Mouse (Mus musculus) intestine, embryonic 14.5 days (tissue): ENCODE data around the gene Mtor. TPM values are rescaled to one million over a fixed set of nuclear protein-coding genes. Genes with fewer than 3 reads are reported as not detected.

Experiments used
- ATAC-seq: fragments of 200-750 bp; cut with Nextera tagmentation; replicated peaks from 2 replicates; pipeline ENCODE4 v1.8.0; 2017; ENCODE audit warnings: low read depth, moderate number of reproducible peaks, moderate TSS enrichment, moderate library complexity; ENCODE audit not compliant: low FRiP score, low TSS enrichment
- DNase-seq: peaks from one replicate; pipeline ENCODE4 v3.0.0-alpha.2; 2018; ENCODE audit warnings: low spot score
- H3K27ac ChIP-seq: fragments of 300-500 bp; sonication (generic); 2 replicates; pipeline ENCODE4 v1.5.1; 2014; ENCODE audit warnings: low read depth, mild to moderate bottlenecking, control low read depth
- H3K27me3 ChIP-seq: fragments of 300-500 bp; sonication (generic); replicated peaks from 2 replicates; pipeline ENCODE4 v1.6.1; 2014; ENCODE audit warnings: low read length, control low read depth; ENCODE audit not compliant: control insufficient read depth, insufficient read depth
- H3K36me3 ChIP-seq: fragments of 300-500 bp; sonication (generic); 2 replicates; pipeline ENCODE4 v1.6.1; 2014; ENCODE audit warnings: low read length, control low read depth; ENCODE audit not compliant: control insufficient read depth, insufficient read depth
- H3K4me1 ChIP-seq: fragments of 300-500 bp; sonication (generic); replicated peaks from 2 replicates; pipeline ENCODE4 v1.6.1; 2014; ENCODE audit warnings: low read length, control low read depth, mixed read lengths; ENCODE audit not compliant: control insufficient read depth, insufficient read depth
- H3K4me2 ChIP-seq: fragments of 300-500 bp; sonication (generic); 2 replicates; pipeline ENCODE4 v1.6.1; 2014; ENCODE audit warnings: low read length
- H3K4me3 ChIP-seq: fragments of 300-500 bp; sonication (generic); 2 replicates; pipeline ENCODE4 v1.5.1; 2014; ENCODE audit warnings: low read depth, low read length, control low read depth, mixed read lengths
- H3K9ac ChIP-seq: fragments of 300-500 bp; sonication (generic); 2 replicates; pipeline ENCODE4 v1.6.1; 2014; ENCODE audit warnings: mild to moderate bottlenecking, low read length
- H3K9me3 ChIP-seq: fragments of 300-500 bp; sonication (generic); 2 replicates; pipeline ENCODE4 v1.6.1; 2016; ENCODE audit warnings: low read length, control low read depth; ENCODE audit not compliant: control insufficient read depth
- WGBS: fragments of 180-500 bp; shearing (Covaris S2); extraction: QIAGEN DNeasy Blood & Tissue Kit; methylation state at CpG from one replicate; pipeline ENCODE4 v1.1.7; 2014; 5-methylcytosine and 5-hydroxymethylcytosine counted together
- polyA plus RNA-seq: library from polyadenylated mRNA; unstranded; fragments of >200 nt; fragmentation: Nextera tagmentation; extraction: Ambion mirVana; gene quantifications from 2 replicates; pipeline ENCODE4 v1.2.1, GENCODE M21; 2014

The Mtor gene
- polyA plus RNA-seq, 1 experiment from 2014 or later: 20.8 TPM

DNA sequence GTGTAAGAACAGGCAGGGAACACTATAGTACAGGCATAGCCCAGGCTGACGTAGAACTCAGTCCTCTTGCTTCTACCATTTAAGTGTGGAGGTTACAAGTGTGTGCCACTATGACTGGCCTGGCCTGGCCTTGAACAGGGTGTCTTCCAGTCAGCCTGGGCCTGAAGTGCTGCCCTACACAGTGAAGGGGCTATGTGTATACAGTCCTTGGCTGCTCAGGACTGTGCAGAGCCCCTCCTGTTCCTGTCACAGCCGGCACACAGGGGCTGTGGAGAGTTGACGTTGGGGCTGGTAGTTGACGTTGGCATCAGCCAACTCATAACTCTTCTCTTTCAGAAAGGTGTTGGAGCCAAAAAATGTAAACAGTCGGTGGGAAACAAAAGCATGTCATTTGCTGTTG, 133.0 kb downstream of the Mtor start:
- no peaks in the 10 kb centered on the region for H3K4me1 ChIP-seq
- no peak overlapping the region for H3K27ac ChIP-seq
- H3K27me3 ChIP-seq: no peaks in the 10 kb centered on the region
- H3K9me3 ChIP-seq: no peaks in the 10 kb centered on the region
- no peak overlapping the region for H3K4me3 ChIP-seq
- ATAC-seq: no peak; the same call in 1 of the 2 replicates
- H3K9ac ChIP-seq: no peak overlapping the region
- no peak overlapping the region for H3K4me2 ChIP-seq
- 84% methylated on average over 5 of the region's 5 CpGs for WGBS
- peaks cover 72% of the 10 kb centered on the region for H3K36me3 ChIP-seq
- no peak for DNase-seq

DNA sequence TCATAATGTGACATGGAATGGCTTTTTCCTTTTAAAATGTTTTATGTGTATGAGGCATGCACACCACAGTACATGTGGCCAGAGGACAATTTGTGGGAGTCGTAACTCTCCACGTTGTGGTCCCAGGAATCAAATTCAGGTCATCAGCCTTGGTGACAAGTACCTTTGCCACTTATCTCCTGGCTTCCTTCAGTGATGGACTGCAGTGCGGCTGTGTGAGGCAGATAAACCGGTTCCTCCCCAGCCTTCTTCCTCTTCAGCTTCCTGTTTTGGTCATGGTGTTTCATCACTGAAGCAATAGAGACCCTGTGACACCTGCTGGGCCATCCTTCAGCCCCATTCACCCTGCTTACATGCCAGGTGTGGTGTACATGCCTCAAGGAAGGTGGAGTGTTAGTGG, 134.8 kb downstream of the Mtor start:
- DNase-seq: no peak

DNA sequence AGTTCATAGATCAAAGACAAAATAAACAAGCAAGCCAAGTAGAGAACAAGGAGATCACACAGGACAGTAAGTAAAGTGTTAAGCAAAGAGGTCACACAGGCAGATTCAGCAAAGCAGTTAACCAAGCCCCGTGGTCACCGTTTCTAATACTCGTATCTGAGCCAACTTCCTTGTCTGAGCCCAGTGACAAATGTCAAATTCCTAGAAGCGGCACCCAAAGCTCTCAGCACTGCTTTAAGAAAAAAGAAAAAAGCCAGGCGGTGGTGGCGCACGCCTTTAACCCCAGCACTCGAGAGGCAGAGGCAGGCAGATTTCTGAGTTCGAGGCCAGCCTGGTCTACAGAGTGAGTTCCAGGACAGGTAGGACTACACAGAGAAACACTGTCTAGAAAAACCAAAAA, 138.2 kb downstream of the Mtor start:
- Histone ChIP-seq H3K9me3 (no peaks in the 10 kb centered on the region), H3K4me1 (0 out of 2 replicates have a peak, but pooled peaks cover 3% of the 10 kb centered on the region), H3K4me3 (no peak overlapping the region), H3K36me3 (peaks cover 20% of the 10 kb centered on the region), H3K4me2 (no peak overlapping the region), H3K9ac (no peak overlapping the region), H3K27me3 (no peaks in the 10 kb centered on the region), H3K27ac (no peak overlapping the region)
- DNase-seq: no peak
- 79% methylated on average over 9 of the region's 9 CpGs for WGBS
- ATAC-seq: no peak

More for the DNA sequence above, 134.8 kb downstream of the Mtor start:
- ATAC-seq: no peak
- Histone ChIP-seq H3K4me3 (no peak overlapping the region), H3K27ac (no peak overlapping the region), H3K4me2 (no peak overlapping the region), H3K9ac (no peak overlapping the region), H3K9me3 (no peaks in the 10 kb centered on the region), H3K4me1 (no peaks in the 10 kb centered on the region), H3K27me3 (no peaks in the 10 kb centered on the region), H3K36me3 (peaks cover 54% of the 10 kb centered on the region)
- 80% methylated on average over 4 of the region's 4 CpGs for WGBS

DNA sequence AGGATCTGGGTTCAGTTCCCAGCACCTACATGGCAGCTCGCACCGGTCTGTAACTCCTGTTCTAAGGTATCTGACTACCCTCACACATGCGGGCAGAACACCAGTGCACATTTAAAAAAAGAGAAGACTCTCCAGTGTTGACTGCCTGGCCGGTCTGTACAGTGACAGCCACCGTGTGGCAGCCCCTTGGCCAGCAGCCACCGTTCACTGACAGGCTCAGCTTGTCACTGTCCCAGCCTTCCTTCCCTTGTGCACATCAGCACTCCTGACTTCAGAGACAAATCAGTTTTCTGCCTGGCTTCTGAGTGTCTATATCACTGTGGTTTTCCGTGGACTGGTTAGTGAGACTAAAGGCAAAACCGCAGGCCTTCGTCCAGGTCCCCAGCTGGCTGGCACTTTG, 140.4 kb downstream of the Mtor start:
- Histone ChIP-seq H3K4me2 (no peak overlapping the region), H3K4me1 (peaks cover 11% of the 10 kb centered on the region), H3K27me3 (no peaks in the 10 kb centered on the region), H3K4me3 (no peak overlapping the region), H3K36me3 (peaks cover 9% of the 10 kb centered on the region), H3K9me3 (no peaks in the 10 kb centered on the region), H3K9ac (no peak overlapping the region), H3K27ac (no peak overlapping the region)
- DNase-seq (no peak), ATAC-seq (no peak)
- 80% methylated on average over 9 of the region's 9 CpGs for WGBS

DNA sequence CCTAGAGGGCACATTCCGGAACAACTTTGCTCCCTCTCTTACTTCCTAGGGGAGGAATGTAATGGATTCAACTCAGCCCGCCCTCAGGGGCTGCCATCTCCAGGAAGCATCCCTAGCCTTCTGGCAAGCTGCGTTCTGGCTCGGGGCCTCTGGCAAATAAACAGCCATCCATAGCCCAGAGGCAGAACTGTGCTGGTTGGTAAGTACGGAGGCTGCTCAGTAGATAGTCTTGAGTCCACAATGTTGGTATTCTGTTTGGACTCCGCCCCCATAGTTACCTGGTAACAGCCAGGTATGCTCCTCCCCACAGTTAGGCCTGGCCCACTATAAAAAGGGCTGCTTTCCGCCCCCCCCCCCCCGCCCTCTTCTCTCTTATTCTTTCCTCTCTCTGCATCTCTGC, 141.2 kb downstream of the Mtor start:
- Histone ChIP-seq H3K4me3 (no peak overlapping the region), H3K27ac (no peak overlapping the region), H3K9ac (no peak overlapping the region), H3K9me3 (no peaks in the 10 kb centered on the region), H3K4me2 (peak overlapping the region; percentile 20), H3K36me3 (peaks cover 16% of the 10 kb centered on the region), H3K27me3 (no peaks in the 10 kb centered on the region), H3K4me1 (peaks cover 11% of the 10 kb centered on the region)
- 41% methylated on average over 6 of the region's 8 CpGs for WGBS
- DNase-seq: no peak
- 0 out of 2 replicates have a peak, but pooled peaks have one; percentile 12 for ATAC-seq

DNA sequence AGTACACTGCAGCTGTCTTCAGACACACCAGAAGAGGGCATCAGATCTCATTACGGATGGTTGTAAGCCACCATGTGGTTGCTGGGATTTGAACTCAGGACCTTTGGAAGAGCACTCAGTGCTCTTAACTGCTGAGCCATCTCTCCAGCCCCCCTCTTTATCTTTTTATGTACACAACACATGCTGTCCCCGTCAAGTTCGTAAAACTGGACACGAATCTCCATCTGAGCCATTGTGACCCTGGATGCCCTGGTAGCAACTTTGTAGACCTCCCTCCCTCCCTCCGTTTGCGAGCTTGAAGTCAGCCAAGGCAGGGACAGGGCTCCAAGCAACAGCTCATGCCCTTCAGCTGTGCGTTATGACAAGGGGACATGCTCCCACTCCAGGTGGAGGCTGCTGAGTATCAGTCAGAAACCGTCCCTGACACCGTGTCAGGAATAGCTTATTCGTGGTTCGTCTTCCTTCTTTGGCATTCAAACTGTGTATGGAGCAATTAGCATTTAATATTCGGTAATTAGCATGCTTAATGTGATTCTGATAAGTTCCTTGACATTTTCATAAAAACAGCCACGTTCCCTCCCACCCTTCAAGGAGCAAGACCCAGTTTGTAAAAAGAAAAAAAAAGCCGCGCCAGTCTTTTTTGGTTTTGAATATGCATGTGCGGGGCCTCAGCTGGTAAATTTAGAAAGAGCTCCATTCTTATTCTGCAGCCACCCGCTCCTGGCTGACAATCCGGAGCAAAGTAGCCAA, 142.2 kb downstream of the Mtor start:
- Histone ChIP-seq H3K4me3 (peak overlapping the region; percentile 76), H3K4me2 (peak overlapping the region; percentile 91), H3K27me3 (no peaks in the 10 kb centered on the region), H3K9ac (peak overlapping the region; percentile 20), H3K9me3 (no peaks in the 10 kb centered on the region), H3K27ac (peak overlapping the region; percentile 20; the same call in 1 of the 2 replicates), H3K36me3 (peaks cover 27% of the 10 kb centered on the region), H3K4me1 (peaks cover 11% of the 10 kb centered on the region)
- WGBS: 6% methylated on average over 18 of the region's 18 CpGs
- no peak for ATAC-seq
- DNase-seq: peak; percentile 76

DNA sequence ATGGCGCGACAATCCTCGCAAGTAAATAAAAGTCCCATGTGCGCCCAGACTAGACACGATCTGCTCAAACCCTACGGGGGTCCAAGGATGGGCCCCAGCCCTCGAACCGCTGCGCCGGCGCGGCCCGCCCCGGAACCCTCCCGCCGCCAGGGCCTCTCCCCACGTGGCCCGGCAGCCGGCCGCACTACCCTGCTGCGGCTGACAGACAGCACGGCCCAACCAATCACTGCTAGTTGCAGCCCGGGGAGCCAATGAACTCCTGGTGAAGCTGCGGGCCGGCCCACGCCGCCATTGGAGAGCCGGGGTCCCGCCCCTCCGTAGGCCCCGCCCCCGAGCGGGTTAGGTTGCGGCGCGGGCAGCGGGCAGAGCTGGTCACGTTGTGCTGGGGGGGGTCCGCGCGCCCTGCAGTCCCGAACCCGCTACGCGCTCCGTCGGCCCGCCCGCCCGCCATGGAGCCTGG, 142.8 kb downstream of the Mtor start, which contains the start of gene Srm:
Gene Srm, plus strand, starts transcription at position 333 of the 460 bp plus-strand sequence.
- H3K27ac ChIP-seq: peak within 1 kb of the TSS; percentile 33; the same call in 1 of the 2 replicates
- H3K36me3 ChIP-seq: peaks cover 33% of the 10 kb centered on the region
- DNase-seq (peak; percentile 93), ATAC-seq (peak; percentile 98)
- no peaks in the 10 kb centered on the region for H3K27me3 ChIP-seq
- WGBS: under 1% methylated on average over 49 of the region's 50 CpGs
- peaks cover 11% of the 10 kb centered on the region for H3K4me1 ChIP-seq
- H3K4me2 ChIP-seq: peak within 1 kb of the TSS; percentile 91
- peak within 1 kb of the TSS; percentile 82 for H3K9ac ChIP-seq
- peak within 1 kb of the TSS; percentile 76 for H3K4me3 ChIP-seq
- no peaks in the 10 kb centered on the region for H3K9me3 ChIP-seq

DNA sequence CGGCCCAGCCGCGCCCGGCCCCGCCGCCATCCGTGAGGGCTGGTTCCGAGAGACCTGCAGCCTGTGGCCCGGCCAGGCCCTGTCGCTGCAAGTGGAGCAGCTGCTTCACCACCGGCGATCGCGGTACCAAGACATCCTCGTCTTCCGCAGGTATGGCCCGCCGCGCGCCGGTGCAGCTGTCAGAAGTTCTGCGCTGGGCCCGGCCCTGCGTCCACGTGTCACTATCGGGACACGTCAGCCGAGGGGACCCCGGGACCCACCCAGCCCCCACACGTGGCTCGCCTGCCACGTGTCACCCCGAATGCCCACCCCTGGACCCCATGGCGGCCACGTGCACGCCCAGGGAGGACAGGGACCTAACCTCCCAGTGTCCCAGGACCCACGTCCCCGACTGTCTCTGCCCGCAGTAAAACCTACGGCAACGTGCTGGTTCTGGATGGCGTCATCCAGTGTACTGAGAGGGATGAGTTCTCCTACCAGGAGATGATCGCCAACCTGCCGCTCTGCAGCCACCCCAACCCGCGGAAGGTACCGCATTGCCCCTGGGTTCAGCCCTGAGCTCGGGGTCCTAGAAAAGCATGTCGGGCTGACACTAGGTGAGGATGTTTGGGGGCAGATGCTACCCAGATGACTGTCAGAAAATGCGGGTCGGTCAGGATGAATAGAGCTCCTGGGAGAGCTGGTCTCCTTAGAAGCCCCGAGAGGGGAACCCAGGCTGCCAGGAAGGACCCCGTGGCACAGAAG, 143.4 kb downstream of the Mtor start:
- peak overlapping the region; percentile 33; the same call in 1 of the 2 replicates for H3K27ac ChIP-seq
- peaks cover 39% of the 10 kb centered on the region for H3K36me3 ChIP-seq
- H3K27me3 ChIP-seq: no peaks in the 10 kb centered on the region
- peak overlapping the region; percentile 76 for H3K4me3 ChIP-seq
- H3K9me3 ChIP-seq: no peaks in the 10 kb centered on the region
- H3K9ac ChIP-seq: peak overlapping the region; percentile 82
- H3K4me1 ChIP-seq: peaks cover 11% of the 10 kb centered on the region
- under 1% methylated on average over 53 of the region's 53 CpGs for WGBS
- peak overlapping the region; percentile 91 for H3K4me2 ChIP-seq
- DNase-seq (peak; percentile 62), ATAC-seq (peak; percentile 56)
